Mouse (Mus musculus): Measurements from ENCODE around the gene Ovol1.

GRCm38 (mm10) chr19:5510031-5511026 lies 50.1 kb downstream of the Ovol1 start, which contains the start of gene Snx32:
- TF ChIP-seq CTCF (IDR thresholded peaks at IDR 0.05; ENCODE audit: insufficient read depth, low read length) (no peak), POLR2A (IDR thresholded peaks at IDR 0.05; ENCODE audit: borderline replicate concordance, extremely low read depth, low read depth, low read length) (peak; percentile 62; the same call in 1 of the 2 replicates)
